Mouse (Mus musculus): ENCODE results near the gene Otop3. TPM values are rescaled to one million over a fixed set of nuclear protein-coding genes. Genes with fewer than 3 reads are reported as not detected.

Gene Otop3
- total RNA-seq, 4 experiments from 2014 or later: not detected

DNA sequence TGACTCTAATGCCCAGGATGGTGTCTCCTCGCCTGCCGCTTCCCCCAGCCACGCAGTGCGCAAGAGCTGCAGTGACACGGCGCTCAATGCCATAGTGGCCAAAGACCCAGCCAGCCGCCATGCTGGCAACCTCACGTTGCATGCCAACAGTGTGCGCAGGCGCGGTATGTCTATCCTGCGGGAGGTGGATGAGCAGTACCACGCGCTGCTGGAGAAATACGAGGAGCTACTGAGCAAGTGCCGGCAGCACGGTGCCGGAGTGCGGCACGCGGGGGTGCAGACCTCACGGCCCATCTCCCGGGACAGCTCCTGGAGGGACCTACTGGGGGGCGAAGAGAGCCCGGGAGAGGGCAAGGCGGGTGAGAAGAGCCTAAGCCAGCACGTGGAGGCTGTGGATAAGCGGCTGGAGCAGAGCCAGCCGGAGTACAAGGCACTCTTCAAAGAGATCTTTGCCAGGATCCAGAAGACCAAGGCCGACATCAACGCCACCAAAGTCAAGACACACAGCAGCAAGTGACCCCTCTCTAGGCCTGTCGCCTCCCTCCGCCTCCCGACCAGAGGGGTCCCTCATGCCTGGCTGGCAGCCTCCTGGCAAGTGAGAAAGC lies 59.3 kb downstream of the Otop3 start:
- DNase-seq (ENCODE audit: low spot score): no peak

Other genes with a start within 250 kb of the Otop3 start
- gene Rab37, start 243.3 kb upstream of the Otop3 start, total RNA-seq (2022): 1 to 10 TPM in 1 of 4 experiments, under 1 TPM in 3; 0.34 to 1.0 (median 0.63) TPM
- under 1 TPM in 3 of 4 experiments, not detected in 1; 0.13 to 0.89 (median 0.22) TPM for gene Cd300lf, start 200.7 kb upstream of the Otop3 start, total RNA-seq (2022)
- 1 to 10 TPM; 7.3 to 8.5 (median 8.5) TPM for gene Slc9a3r1, start 171.4 kb upstream of the Otop3 start, total RNA-seq (2022)
- 10 to 100 TPM in 1 of 4 experiments, 1 to 10 TPM in 3; 8.7 to 10.9 (median 9.1) TPM for gene Tmem104, start 147.2 kb upstream of the Otop3 start, total RNA-seq (2022)
- gene Nat9, start 146.9 kb upstream of the Otop3 start, total RNA-seq (2022): 10 to 100 TPM; 25.0 to 34.9 (median 25.9) TPM
- under 1 TPM; 0.09 to 0.65 (median 0.23) TPM for gene Grin2c, start 67.5 kb upstream of the Otop3 start, total RNA-seq (2022)
- gene Fdxr, start 57.7 kb upstream of the Otop3 start, total RNA-seq (2022): 1 to 10 TPM; 9.1 to 10.0 (median 9.6) TPM
- 1 to 10 TPM; 2.0 to 3.5 (median 2.3) TPM for gene Fads6, start 37.1 kb upstream of the Otop3 start, total RNA-seq (2022)
- not detected for gene Otop2, start 27.6 kb upstream of the Otop3 start, total RNA-seq (2022)
- gene Ush1g, start 12.7 kb upstream of the Otop3 start, total RNA-seq (2022): under 1 TPM; 0.09 to 0.28 (median 0.25) TPM
- gene Hid1, start 33.0 kb downstream of the Otop3 start, total RNA-seq (2022): 1 to 10 TPM; 3.4 to 4.3 (median 4.1) TPM
- gene Cdr2l, start 47.2 kb downstream of the Otop3 start, total RNA-seq (2022): 1 to 10 TPM; 4.1 to 5.3 (median 4.8) TPM
- gene Mrpl58, start 69.0 kb downstream of the Otop3 start, total RNA-seq (2022): 100 to 1,000 TPM; 139 to 160 (median 146) TPM
- 1,000 to 10,000 TPM; 2,233 to 2,384 (median 2,275) TPM for gene Atp5h, start 85.2 kb downstream of the Otop3 start, total RNA-seq (2022)
- 10 to 100 TPM; 29.3 to 34.0 (median 29.7) TPM for gene Kctd2, start 85.4 kb downstream of the Otop3 start, total RNA-seq (2022)
- under 1 TPM in 1 of 4 experiments, not detected in 3; 0.16 TPM for gene Trim80, start 105.8 kb downstream of the Otop3 start, total RNA-seq (2022)
- gene Slc16a5, start 127.7 kb downstream of the Otop3 start, total RNA-seq (2022): not detected
- 1 to 10 TPM; 1.2 to 2.2 (median 1.9) TPM for gene Armc7, start 140.9 kb downstream of the Otop3 start, total RNA-seq (2022)
- gene Nt5c, start 157.1 kb downstream of the Otop3 start, total RNA-seq (2022): 10 to 100 TPM in 2 of 4 experiments, 1 to 10 TPM in 2; 8.7 to 14.9 (median 10.1) TPM
- 100 to 1,000 TPM; 114 to 126 (median 121) TPM for gene Jpt1, start 179.7 kb downstream of the Otop3 start, total RNA-seq (2022)
- 100 to 1,000 TPM; 166 to 179 (median 176) TPM for gene Sumo2, start 201.5 kb downstream of the Otop3 start, total RNA-seq (2022)
- 10 to 100 TPM; 15.7 to 24.4 (median 19.2) TPM for gene Nup85, start 229.7 kb downstream of the Otop3 start, total RNA-seq (2022)

Measured in heart, adult 8-10 months (tissue).